Mouse (Mus musculus) forebrain, embryonic 15.5 days (tissue): ENCODE measurements around the gene Arvcf. TPM values are rescaled to one million over a fixed set of nuclear protein-coding genes. Genes with fewer than 3 reads are reported as not detected.
A peak's percentile ranks its signal among the peaks of the same experiment; 100 is the strongest.

Source experiments
- ATAC-seq: fragments of 200-750 bp; cut with Nextera tagmentation; replicated peaks from 2 replicates; pipeline ENCODE4 v1.8.0; 2017; ENCODE audit warnings: mild to moderate bottlenecking, moderate TSS enrichment, moderate library complexity
- H3K27ac ChIP-seq: fragments of 300-500 bp; sonication (generic); replicated peaks from 2 replicates; pipeline ENCODE4 v1.5.1; 2015; ENCODE audit warnings: mild to moderate bottlenecking, inconsistent platforms
- H3K27me3 ChIP-seq: fragments of 300-500 bp; sonication (generic); 2 replicates; pipeline ENCODE4 v1.6.1; 2015; ENCODE audit warnings: inconsistent platforms
- H3K36me3 ChIP-seq: fragments of 300-500 bp; sonication (generic); 2 replicates; pipeline ENCODE4 v1.6.1; 2015; ENCODE audit warnings: mild to moderate bottlenecking, inconsistent platforms
- H3K4me1 ChIP-seq: fragments of 300-500 bp; sonication (generic); 2 replicates; pipeline ENCODE4 v1.6.1; 2015; ENCODE audit warnings: inconsistent platforms
- H3K4me2 ChIP-seq: fragments of 300-500 bp; sonication (generic); replicated peaks from 2 replicates; pipeline ENCODE4 v1.6.1; 2015; ENCODE audit warnings: mild to moderate bottlenecking, inconsistent platforms
- H3K4me3 ChIP-seq: fragments of 300-500 bp; sonication (generic); 2 replicates; pipeline ENCODE4 v1.5.1; 2015; ENCODE audit warnings: mild to moderate bottlenecking, inconsistent platforms
- H3K9ac ChIP-seq: fragments of 300-500 bp; sonication (generic); replicated peaks from 2 replicates; pipeline ENCODE4 v1.6.1; 2015; ENCODE audit warnings: mild to moderate bottlenecking, inconsistent platforms
- H3K9me3 ChIP-seq: fragments of 300-500 bp; sonication (generic); 2 replicates; pipeline ENCODE4 v1.6.1; 2016; ENCODE audit warnings: inconsistent platforms
- WGBS: fragments of 180-500 bp; shearing (Covaris S2); methylation state at CpG from one replicate; pipeline ENCODE4 v1.1.7; 2015; ENCODE audit warnings: mixed read lengths; 5-methylcytosine and 5-hydroxymethylcytosine counted together
- polyA plus RNA-seq: library from polyadenylated mRNA; unstranded; fragments of >200 nt; fragmentation: Nextera tagmentation; extraction: Ambion mirVana; gene quantifications from 2 replicates; pipeline ENCODE4 v1.2.1, GENCODE M21; 2015

Arvcf gene
- polyA plus RNA-seq, 1 experiment from 2014 or later, result 72.0 TPM

DNA sequence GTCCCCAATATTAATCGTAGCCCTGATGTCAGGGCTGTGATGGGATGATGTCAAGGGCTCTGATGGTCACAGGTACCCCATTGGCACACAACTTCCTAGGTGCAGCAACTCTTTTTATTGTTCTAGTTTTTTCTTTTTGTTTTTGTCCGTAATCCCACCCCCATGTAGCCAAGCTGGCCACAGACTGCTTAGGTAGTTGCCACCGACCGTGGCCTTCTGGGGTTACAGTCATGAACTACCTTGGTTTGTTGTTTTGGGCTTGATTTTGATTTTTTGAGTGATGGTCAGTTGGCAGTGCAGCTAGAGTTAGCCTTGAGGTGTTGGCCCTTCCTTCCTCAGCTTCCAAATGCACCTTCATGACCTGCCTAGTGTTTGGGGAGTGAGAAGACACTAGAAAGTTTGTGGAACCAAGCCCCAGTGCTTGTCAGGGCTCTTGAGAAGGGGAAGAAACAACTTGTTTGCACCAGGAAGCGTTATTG lies 78.9 kb downstream of the Arvcf start, which contains the start of gene Comt:
Gene Comt, minus strand, starts transcription at position 51 of the 479 bp plus-strand sequence.
- Histone ChIP-seq H3K4me2 (peak within 1 kb of the TSS; percentile 77), H3K36me3 (peaks cover 10% of the 10 kb centered on the region; the same call in 1 of the 2 replicates), H3K27me3 (no peaks in the 10 kb centered on the region), H3K9me3 (no peaks in the 10 kb centered on the region), H3K27ac (peak within 1 kb of the TSS; percentile 69), H3K9ac (peak within 1 kb of the TSS; percentile 89), H3K4me1 (peaks cover 28% of the 10 kb centered on the region), H3K4me3 (peak within 1 kb of the TSS; percentile 84)
- no peak for ATAC-seq
- WGBS, result 58% methylated on average over 5 of the region's 5 CpGs

DNA sequence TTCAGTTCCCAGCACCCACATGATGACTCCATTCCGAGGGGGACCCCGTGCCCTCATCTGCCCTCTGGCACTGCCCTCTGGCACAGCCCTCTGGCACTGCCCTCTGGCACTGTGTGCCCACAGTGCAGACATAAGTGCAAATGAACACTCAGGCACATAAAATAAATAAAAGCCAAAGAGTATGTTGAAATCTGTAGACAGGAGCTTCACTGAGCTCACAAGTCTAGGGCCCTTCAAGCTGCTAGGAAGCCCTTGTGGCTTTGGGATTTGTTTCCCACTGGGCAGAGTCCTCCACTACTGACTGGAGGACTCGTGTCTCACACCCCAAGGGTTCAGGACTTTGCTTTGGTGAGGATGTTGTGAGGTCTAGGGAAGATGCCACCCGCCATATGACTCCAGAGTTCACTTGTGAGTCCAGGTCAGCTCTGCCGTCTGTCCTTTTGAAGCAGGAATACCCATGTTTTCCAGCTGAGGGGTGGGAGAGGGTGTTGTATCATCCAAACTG lies 80.1 kb downstream of the Arvcf start:
- Histone ChIP-seq H3K36me3 (0 out of 2 replicates have a peak, but pooled peaks cover 3% of the 10 kb centered on the region), H3K4me1 (peaks cover 28% of the 10 kb centered on the region), H3K9me3 (no peaks in the 10 kb centered on the region), H3K27me3 (no peaks in the 10 kb centered on the region), H3K9ac (no peak overlapping the region), H3K4me3 (no peak overlapping the region), H3K4me2 (no peak overlapping the region), H3K27ac (no peak overlapping the region)
- WGBS, result 85% methylated on average over 5 of the region's 5 CpGs
- no peak for ATAC-seq

DNA sequence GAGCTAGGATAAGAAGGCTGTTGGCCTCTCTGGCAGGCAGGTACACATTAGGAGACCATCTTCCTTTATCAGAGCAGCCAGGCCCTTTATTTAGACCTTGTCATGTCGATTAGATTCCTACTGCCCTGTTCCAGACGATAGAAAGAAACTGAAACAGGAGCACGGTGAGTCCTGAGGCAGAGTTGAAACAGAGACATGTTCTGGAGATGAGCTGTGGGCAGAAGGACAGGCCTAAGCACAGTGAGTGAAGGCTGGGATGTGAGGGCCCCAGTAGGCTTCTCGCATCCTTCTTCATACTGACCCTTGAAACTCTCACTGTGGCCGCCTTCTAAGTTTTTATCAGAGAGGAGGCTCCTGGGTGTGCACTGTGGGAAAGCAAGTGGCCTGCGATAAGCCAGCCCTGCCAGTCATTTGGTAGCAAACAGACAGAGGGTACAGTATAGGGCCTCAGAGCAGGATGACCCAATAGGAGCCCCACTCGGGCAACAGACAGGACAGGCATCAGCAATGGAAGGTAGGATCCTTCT lies 80.6 kb downstream of the Arvcf start:
- H3K9me3 ChIP-seq, result no peaks in the 10 kb centered on the region
- H3K36me3 ChIP-seq, result 0 out of 2 replicates have a peak, but pooled peaks cover 2% of the 10 kb centered on the region
- no peak overlapping the region for H3K4me3 ChIP-seq
- no peak overlapping the region for H3K4me2 ChIP-seq
- no peak for ATAC-seq
- no peak overlapping the region for H3K27ac ChIP-seq
- H3K4me1 ChIP-seq, result peaks cover 28% of the 10 kb centered on the region
- no peaks in the 10 kb centered on the region for H3K27me3 ChIP-seq
- no peak overlapping the region for H3K9ac ChIP-seq
- 90% methylated on average over 7 of the region's 7 CpGs for WGBS

DNA sequence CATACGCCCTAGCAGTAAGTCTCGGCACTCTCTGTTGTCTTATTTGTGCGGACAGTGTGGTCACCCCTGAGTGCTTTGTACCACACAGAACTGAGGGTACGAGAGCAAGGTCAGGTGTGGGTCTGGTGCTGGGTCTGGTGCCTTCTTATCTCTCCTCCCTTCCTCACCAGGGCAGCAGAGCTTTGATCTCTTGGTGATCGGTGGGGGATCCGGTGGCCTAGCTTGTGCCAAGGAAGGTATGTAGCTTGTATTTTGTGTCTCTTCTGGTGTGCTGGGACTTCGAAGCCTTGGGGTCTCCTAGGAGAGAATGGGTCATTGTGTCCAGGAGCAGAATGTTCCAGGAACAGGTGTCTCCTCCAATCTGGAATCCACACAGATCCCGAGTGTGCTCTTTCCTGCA lies 81.7 kb downstream of the Arvcf start:
- H3K36me3 ChIP-seq, result no peaks in the 10 kb centered on the region
- H3K9ac ChIP-seq, result no peak overlapping the region
- WGBS, result 92% methylated on average over 8 of the region's 8 CpGs
- no peaks in the 10 kb centered on the region for H3K27me3 ChIP-seq
- H3K4me2 ChIP-seq, result no peak overlapping the region
- H3K4me3 ChIP-seq, result no peak overlapping the region
- H3K27ac ChIP-seq, result no peak overlapping the region
- peaks cover 20% of the 10 kb centered on the region for H3K4me1 ChIP-seq
- H3K9me3 ChIP-seq, result no peaks in the 10 kb centered on the region
- no peak for ATAC-seq

DNA sequence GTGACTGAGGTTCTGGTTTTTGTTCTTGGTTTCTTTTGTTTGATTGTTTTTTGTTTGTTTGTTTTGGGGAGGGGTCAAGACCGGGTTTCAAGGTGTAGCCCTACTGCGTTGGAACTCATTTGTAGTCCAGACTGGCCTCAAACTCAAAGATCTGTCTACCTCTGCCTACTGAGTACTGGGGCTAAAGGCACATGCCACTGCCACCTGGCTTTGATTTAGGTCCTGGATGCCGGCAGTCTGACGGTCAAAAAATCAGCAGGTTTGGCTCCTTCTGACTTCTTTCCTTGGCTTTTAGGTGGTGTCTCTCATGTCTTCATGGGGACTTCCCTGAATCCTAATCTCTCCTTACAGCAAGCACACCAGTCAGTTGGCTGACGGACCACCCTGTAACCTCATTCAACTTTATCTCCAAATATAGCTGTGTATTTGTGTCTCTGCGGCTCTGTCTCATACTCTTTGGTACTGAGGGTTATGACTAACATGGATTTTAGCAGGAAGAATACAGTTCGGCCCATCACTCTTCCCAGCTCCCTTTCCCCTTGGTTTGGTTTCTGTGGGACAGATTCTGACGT lies 82.7 kb downstream of the Arvcf start:
- peaks cover 9% of the 10 kb centered on the region for H3K4me1 ChIP-seq
- WGBS, result 85% methylated on average over 8 of the region's 8 CpGs
- H3K9me3 ChIP-seq, result no peaks in the 10 kb centered on the region
- H3K36me3 ChIP-seq, result no peaks in the 10 kb centered on the region
- H3K27me3 ChIP-seq, result no peaks in the 10 kb centered on the region
- no peak overlapping the region for H3K4me2 ChIP-seq
- H3K27ac ChIP-seq, result no peak overlapping the region
- no peak for ATAC-seq
- H3K9ac ChIP-seq, result no peak overlapping the region
- no peak overlapping the region for H3K4me3 ChIP-seq

DNA sequence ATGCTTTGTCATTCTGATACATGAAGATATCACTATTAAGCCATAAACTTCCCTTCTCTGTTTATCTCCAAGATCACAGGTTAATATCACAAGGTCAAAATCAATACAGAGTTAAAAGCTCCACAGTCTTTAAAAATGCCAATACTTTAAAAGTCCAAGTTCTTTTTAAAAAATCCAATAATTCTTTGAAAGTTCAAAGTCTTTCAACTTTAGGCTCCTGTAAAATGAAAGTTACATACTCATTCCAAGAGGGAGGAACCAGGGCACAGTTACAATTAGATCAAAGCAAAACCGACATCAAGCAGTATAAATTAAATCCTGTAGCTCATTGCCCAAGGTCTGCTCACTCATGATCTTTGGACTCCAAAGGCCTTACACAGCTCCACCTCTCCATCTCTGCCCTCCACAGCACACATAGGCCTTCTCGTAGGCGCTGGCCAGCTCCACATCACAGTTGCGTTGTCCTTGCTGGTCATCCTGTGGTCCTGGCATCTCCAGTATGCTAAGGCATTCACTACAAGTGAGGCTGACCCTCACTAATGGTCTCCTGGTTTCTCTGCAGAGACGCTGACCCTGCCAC lies 85.4 kb downstream of the Arvcf start:
- Histone ChIP-seq H3K4me3 (no peak overlapping the region), H3K4me1 (no peaks in the 10 kb centered on the region), H3K27ac (no peak overlapping the region), H3K36me3 (peaks cover 3% of the 10 kb centered on the region; the same call in 1 of the 2 replicates), H3K27me3 (no peaks in the 10 kb centered on the region), H3K9ac (no peak overlapping the region), H3K9me3 (no peaks in the 10 kb centered on the region), H3K4me2 (no peak overlapping the region)
- 96% methylated on average over 5 of the region's 5 CpGs for WGBS
- ATAC-seq, result no peak

DNA sequence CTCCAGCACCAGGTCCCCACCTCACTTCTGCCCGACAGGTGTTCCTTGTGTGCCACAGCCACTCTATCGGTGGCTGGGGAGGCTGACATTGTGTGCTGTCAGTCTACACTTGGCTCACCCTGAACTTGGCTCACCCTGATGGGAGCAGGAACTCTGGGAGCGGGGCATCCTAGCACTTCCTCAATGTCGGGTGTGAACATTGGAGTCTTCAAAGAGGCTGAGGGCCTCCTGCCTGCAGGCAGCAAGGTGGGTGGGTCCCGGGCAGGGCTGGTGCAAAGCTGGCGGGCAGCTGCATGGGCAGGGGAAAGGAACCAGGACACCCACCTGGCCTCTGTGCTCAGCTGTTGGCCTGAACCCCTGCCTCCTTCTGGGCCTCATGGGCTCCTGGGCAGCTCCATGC lies 88.1 kb downstream of the Arvcf start:
- Histone ChIP-seq H3K27ac (no peak overlapping the region), H3K9me3 (no peaks in the 10 kb centered on the region), H3K4me3 (no peak overlapping the region), H3K36me3 (peaks cover 3% of the 10 kb centered on the region; the same call in 1 of the 2 replicates), H3K27me3 (no peaks in the 10 kb centered on the region), H3K4me2 (no peak overlapping the region), H3K9ac (no peak overlapping the region), H3K4me1 (no peaks in the 10 kb centered on the region)
- ATAC-seq, result no peak
- 92% methylated on average over 6 of the region's 6 CpGs for WGBS

DNA sequence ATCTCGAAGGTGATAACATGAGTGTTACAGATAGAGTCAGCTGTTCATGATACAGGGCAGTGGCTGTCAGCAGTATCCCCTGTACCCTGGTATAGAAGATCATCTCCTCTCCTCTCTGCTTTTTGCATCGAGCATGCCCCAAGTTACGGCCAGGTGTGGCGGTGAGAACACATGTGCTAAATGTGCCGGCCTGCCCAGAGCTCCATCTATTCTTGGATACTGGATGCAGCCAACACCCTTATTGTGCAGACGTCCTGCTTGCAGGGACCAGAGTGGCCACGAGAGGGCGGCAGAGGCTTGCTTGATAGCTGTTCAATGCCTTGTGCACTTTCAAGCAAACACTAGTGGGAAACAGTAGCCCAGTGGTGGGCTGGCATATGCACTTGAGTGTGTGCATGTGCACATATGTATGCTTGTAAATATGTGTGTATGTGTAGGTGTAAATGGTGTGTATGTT lies 95.4 kb downstream of the Arvcf start:
- Histone ChIP-seq H3K36me3 (no peaks in the 10 kb centered on the region), H3K9me3 (no peaks in the 10 kb centered on the region), H3K27me3 (no peaks in the 10 kb centered on the region), H3K27ac (no peak overlapping the region), H3K4me3 (no peak overlapping the region), H3K9ac (no peak overlapping the region), H3K4me2 (no peak overlapping the region), H3K4me1 (no peaks in the 10 kb centered on the region)
- ATAC-seq, result peak; percentile 91
- WGBS, result 21% methylated on average over 8 of the region's 8 CpGs

DNA sequence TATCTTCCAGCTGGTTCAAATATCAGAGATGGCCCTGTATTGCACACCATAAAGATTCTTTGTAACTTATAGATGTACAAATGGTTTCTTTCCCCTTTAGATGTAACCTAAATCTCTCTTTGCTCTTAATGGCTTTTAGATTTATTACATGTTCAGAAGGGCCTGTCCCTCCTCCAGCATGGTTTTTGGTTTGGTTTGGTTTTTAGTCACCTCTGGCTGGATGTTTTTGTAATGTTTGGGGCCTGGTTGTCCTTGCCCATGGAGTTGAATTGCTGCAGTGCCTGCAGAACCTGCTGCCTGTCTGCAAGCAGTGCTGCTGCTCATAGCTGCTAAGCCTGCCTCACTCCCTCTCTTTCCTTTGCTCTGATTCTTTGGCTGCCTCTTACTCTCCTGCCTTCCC lies 99.3 kb downstream of the Arvcf start:
- Histone ChIP-seq H3K27me3 (no peaks in the 10 kb centered on the region), H3K9me3 (no peaks in the 10 kb centered on the region), H3K4me1 (peaks cover 7% of the 10 kb centered on the region), H3K27ac (no peak overlapping the region), H3K9ac (no peak overlapping the region), H3K4me2 (no peak overlapping the region), H3K4me3 (no peak overlapping the region), H3K36me3 (no peaks in the 10 kb centered on the region)
- ATAC-seq, result no peak

DNA sequence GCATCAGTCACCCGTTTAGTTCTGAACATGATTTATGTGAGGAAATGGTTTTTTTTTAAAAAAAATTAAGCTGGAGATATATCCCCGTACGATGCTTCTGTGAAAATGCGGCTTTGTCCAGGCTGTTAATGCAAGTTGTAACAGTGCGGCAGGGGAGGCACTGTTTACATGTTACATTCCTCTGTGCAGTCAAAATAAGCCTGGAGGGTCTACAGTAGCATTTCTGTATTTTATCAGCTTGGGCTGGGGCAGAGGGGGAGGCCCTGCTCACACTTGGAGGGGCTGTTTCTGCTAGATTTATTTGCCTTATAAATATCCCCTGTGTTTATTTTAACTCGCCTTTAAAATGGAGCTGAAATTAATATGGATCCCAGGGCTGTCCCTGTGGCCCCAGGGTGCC lies 100.1 kb downstream of the Arvcf start:
- no peak for ATAC-seq
- WGBS, result 91% methylated on average over 6 of the region's 6 CpGs
- Histone ChIP-seq H3K36me3 (no peaks in the 10 kb centered on the region), H3K4me1 (peaks cover 10% of the 10 kb centered on the region), H3K27me3 (no peaks in the 10 kb centered on the region), H3K4me2 (no peak overlapping the region), H3K27ac (no peak overlapping the region), H3K9me3 (no peaks in the 10 kb centered on the region), H3K4me3 (no peak overlapping the region), H3K9ac (no peak overlapping the region)

DNA sequence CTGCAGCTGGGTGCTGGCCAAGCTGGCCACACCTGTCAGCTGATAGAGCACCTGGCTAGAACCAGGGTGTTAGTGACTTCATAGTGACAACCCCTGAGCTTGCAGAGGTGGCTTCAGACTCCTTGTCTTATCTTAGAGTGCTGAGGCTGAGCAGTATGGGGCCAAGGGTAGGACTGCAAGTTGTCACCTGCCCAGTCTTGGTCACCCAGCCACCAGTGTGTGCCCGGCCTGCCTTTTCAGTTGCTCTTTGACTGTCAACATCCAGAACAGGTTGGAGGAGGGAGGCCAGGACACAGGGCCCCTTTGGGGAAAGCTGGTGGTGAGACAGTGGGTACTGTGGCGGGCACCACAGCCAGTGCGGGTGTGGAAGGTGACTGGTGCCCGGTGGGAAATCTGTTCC lies 101.0 kb downstream of the Arvcf start:
- Histone ChIP-seq H3K9me3 (no peaks in the 10 kb centered on the region), H3K9ac (no peak overlapping the region), H3K4me2 (no peak overlapping the region), H3K27me3 (no peaks in the 10 kb centered on the region), H3K36me3 (no peaks in the 10 kb centered on the region), H3K4me3 (no peak overlapping the region), H3K27ac (no peak overlapping the region), H3K4me1 (peaks cover 10% of the 10 kb centered on the region)
- WGBS, result 94% methylated on average over 4 of the region's 4 CpGs
- no peak for ATAC-seq

DNA sequence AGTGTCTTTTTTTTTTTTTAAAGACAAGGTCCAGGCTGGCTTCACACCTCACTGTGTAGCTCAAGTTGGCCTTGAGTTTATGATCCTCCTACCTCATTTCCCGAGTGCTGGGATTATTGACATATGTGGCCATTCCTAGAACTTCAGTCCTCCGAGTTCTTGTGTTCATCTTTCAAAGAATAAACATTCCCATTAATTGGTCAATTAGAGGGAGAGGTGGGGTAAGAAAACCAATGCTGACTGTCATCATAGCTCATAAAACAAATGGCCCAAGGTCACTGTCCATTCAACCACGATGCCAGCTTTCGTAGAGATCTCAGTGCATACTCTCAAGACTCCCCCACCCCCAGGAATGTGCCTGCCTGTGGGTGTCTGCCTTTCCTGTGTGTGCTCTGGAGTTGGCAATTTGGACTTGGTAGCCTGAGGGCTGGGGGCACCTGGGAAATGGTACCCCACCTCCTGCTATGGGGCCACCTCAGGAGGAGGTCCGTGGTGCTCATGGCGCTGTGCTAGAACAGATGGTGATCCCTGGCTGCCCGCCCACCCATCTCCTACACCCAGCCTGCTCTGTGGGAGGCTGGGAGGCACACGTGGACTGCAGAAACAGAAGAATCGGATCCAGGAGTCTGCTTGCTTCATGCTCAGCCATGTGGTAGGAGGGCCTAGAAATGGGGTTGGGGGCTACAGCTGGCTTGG lies 103.7 kb downstream of the Arvcf start:
- Histone ChIP-seq H3K36me3 (no peaks in the 10 kb centered on the region), H3K4me1 (peaks cover 10% of the 10 kb centered on the region), H3K9ac (no peak overlapping the region), H3K4me2 (no peak overlapping the region), H3K27ac (no peak overlapping the region), H3K9me3 (no peaks in the 10 kb centered on the region), H3K27me3 (no peaks in the 10 kb centered on the region), H3K4me3 (no peak overlapping the region)
- ATAC-seq, result no peak; the same call in 1 of the 2 replicates
- 56% methylated on average over 9 of the region's 9 CpGs for WGBS
